Mouse (Mus musculus) thymus, adult 2 months (tissue): Measurements from ENCODE around the gene Limk2.

ENCODE experiments used
- CTCF ChIP-seq: fragments of 200-500 bp; IDR thresholded peaks from 2 replicates; pipeline ENCODE4 v1.5.1; 2012; ENCODE audit warnings: mild to moderate bottlenecking, control low read depth, low read length, moderate library complexity, borderline replicate concordance; ENCODE audit not compliant: control insufficient read depth, poor library complexity, insufficient read depth; ENCODE audit errors: extremely low read depth
- POLR2A ChIP-seq: fragments of 200-500 bp; IDR thresholded peaks from 2 replicates; pipeline ENCODE4 v1.6.1; 2012; ENCODE audit warnings: mild to moderate bottlenecking, low read length, control low read depth, moderate library complexity; ENCODE audit not compliant: control insufficient read depth, poor library complexity, insufficient read depth; ENCODE audit errors: extremely low read depth

DNA sequence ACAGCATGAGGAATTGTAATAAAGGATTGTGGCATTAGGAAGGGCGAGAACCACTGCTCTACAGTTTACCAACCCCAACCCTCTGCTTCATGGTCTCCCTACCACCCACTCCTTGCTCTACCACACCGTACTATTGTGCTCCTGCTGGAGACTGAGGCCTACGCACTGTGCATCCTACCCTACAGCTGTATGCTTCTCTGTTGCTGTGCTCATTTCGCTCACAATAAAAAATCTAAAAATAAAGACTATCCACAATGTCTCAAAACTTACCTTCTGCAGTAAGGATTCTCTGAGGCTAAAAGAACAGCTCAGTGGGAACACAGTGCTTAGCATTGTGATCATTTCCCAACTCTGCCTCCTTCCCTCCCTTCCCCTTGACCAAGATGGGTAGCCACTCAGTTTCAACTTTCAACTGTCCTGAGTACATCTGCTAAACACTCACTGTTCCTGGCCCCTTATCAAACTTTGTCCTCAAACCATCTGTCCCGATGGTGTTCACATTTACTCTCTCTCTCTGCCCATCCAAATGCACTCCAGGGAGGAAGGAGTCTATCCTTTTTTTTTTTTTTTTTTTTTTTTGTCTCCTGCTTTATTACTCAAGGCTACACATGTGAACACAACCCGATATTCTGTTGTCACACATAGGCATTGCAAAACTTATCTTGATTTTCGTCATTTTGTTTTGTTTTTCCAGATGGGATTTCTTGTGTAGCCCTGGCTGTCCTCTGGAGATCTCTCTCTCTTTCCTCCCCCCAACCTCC lies 4.5 kb downstream of the Limk2 start:
- TF ChIP-seq POLR2A (no peak), CTCF (no peak)
